Mouse (Mus musculus) kidney, embryonic 16.5 days (tissue): ENCODE data around the gene AC109138.7. TPM values are rescaled to one million over a fixed set of nuclear protein-coding genes. Genes with fewer than 3 reads are reported as not detected.
A peak's percentile ranks its signal among the peaks of the same experiment; 100 is the strongest.

Experiments
- ATAC-seq: fragments of 200-750 bp; cut with Nextera tagmentation; 2 replicates; pipeline ENCODE4 v1.8.0; 2017; ENCODE audit warnings: moderate TSS enrichment; ENCODE audit not compliant: low FRiP score, low TSS enrichment
- H3K27ac ChIP-seq: fragments of 300-500 bp; sonication (generic); 2 replicates; pipeline ENCODE4 v1.5.1; 2014; ENCODE audit warnings: low read length
- H3K27me3 ChIP-seq: fragments of 300-500 bp; sonication (generic); 2 replicates; pipeline ENCODE4 v1.6.1; 2014; ENCODE audit warnings: low read length, control low read depth, mixed read lengths; ENCODE audit not compliant: insufficient read depth
- H3K36me3 ChIP-seq: fragments of 300-500 bp; sonication (generic); 2 replicates; pipeline ENCODE4 v1.6.1; 2014; ENCODE audit warnings: low read length, control low read depth, mixed read lengths; ENCODE audit not compliant: insufficient read depth
- H3K4me1 ChIP-seq: fragments of 300-500 bp; sonication (generic); 2 replicates; pipeline ENCODE4 v1.6.1; 2014; ENCODE audit warnings: low read length, control low read depth, mixed read lengths; ENCODE audit not compliant: insufficient read depth
- H3K4me2 ChIP-seq: fragments of 300-500 bp; sonication (generic); replicated peaks from 2 replicates; pipeline ENCODE4 v1.6.1; 2014; ENCODE audit warnings: low read depth, low read length
- H3K4me3 ChIP-seq: fragments of 300-500 bp; sonication (generic); 2 replicates; pipeline ENCODE4 v1.5.1; 2014; ENCODE audit warnings: mild to moderate bottlenecking, low read length
- H3K9ac ChIP-seq: fragments of 300-500 bp; sonication (generic); replicated peaks from 2 replicates; pipeline ENCODE4 v1.6.1; 2014; ENCODE audit warnings: low read length
- H3K9me3 ChIP-seq: fragments of 300-500 bp; sonication (generic); 2 replicates; pipeline ENCODE4 v1.6.1; 2016; ENCODE audit warnings: low read length, control low read depth
- WGBS: fragments of 180-500 bp; shearing (Covaris S2); extraction: QIAGEN DNeasy Blood & Tissue Kit; methylation state at CpG from one replicate; pipeline ENCODE4 v1.1.7; 2014; 5-methylcytosine and 5-hydroxymethylcytosine counted together
- polyA plus RNA-seq: library from polyadenylated mRNA; unstranded; fragments of >200 nt; fragmentation: Nextera tagmentation; extraction: Ambion mirVana; gene quantifications from 2 replicates; pipeline ENCODE4 v1.2.1, GENCODE M21; 2015

Gene AC109138.7
- polyA plus RNA-seq, 1 experiment from 2014 or later = not detected

- Histone ChIP-seq H3K27ac (no peak overlapping the region), H3K9me3 (no peaks in the 10 kb centered on the region), H3K4me3 (no peak overlapping the region), H3K9ac (no peak overlapping the region), H3K4me1 (peaks cover 38% of the 10 kb centered on the region), H3K4me2 (no peak overlapping the region), H3K27me3 (no peaks in the 10 kb centered on the region), H3K36me3 (no peaks in the 10 kb centered on the region)
- WGBS = 68% methylated on average over 5 of the region's 5 CpGs
- ATAC-seq = no peak
Observed at GRCm38 (mm10) chr19:4227446-4227845, 13.3 kb downstream of the AC109138.7 start.

GRCm38 (mm10) chr19:4227894-4228678 lies 13.9 kb downstream of the AC109138.7 start:
- H3K27me3 ChIP-seq = no peaks in the 10 kb centered on the region
- no peaks in the 10 kb centered on the region for H3K36me3 ChIP-seq
- no peak overlapping the region for H3K4me2 ChIP-seq
- no peaks in the 10 kb centered on the region for H3K9me3 ChIP-seq
- H3K9ac ChIP-seq = peak overlapping the region; percentile 22; the same call in 1 of the 2 replicates
- 16% methylated on average over 8 of the region's 8 CpGs for WGBS
- no peak overlapping the region for H3K4me3 ChIP-seq
- H3K27ac ChIP-seq = no peak overlapping the region
- peak; percentile 36 for ATAC-seq
- peaks cover 34% of the 10 kb centered on the region for H3K4me1 ChIP-seq

- Histone ChIP-seq H3K4me1 (peaks cover 34% of the 10 kb centered on the region), H3K36me3 (no peaks in the 10 kb centered on the region), H3K4me3 (no peak overlapping the region), H3K9ac (no peak overlapping the region), H3K4me2 (no peak overlapping the region), H3K9me3 (no peaks in the 10 kb centered on the region), H3K27me3 (no peaks in the 10 kb centered on the region), H3K27ac (no peak overlapping the region)
- no peak for ATAC-seq
- WGBS = 76% methylated on average over 4 of the region's 4 CpGs
Observed at GRCm38 (mm10) chr19:4228891-4229290, 14.7 kb downstream of the AC109138.7 start.

GRCm38 (mm10) chr19:4229451-4230076 lies 15.4 kb downstream of the AC109138.7 start:
- peak; percentile 35; the same call in 1 of the 2 replicates for ATAC-seq
- Histone ChIP-seq H3K4me2 (no peak overlapping the region), H3K9ac (peak overlapping the region; percentile 47; the same call in 1 of the 2 replicates), H3K4me1 (peaks cover 34% of the 10 kb centered on the region), H3K4me3 (no peak overlapping the region), H3K27me3 (no peaks in the 10 kb centered on the region), H3K27ac (peak overlapping the region; percentile 35; the same call in 1 of the 2 replicates), H3K36me3 (no peaks in the 10 kb centered on the region), H3K9me3 (no peaks in the 10 kb centered on the region)
- 15% methylated on average over 6 of the region's 9 CpGs for WGBS

GRCm38 (mm10) chr19:4230415-4230814 lies 16.3 kb downstream of the AC109138.7 start:
- no peak for ATAC-seq
- Histone ChIP-seq H3K9ac (0 out of 2 replicates have a peak overlapping the region, but pooled peaks have one; percentile 47), H3K4me2 (no peak overlapping the region), H3K27me3 (no peaks in the 10 kb centered on the region), H3K27ac (peak overlapping the region; percentile 35; the same call in 1 of the 2 replicates), H3K36me3 (no peaks in the 10 kb centered on the region), H3K4me3 (no peak overlapping the region), H3K4me1 (peaks cover 34% of the 10 kb centered on the region), H3K9me3 (no peaks in the 10 kb centered on the region)
- WGBS = 40% methylated on average over 8 of the region's 8 CpGs

GRCm38 (mm10) chr19:4231253-4232185 lies 17.4 kb downstream of the AC109138.7 start, which contains the start of gene Pold4:
TSS of gene Pold4 (plus strand) at chr19:4231899.
- Histone ChIP-seq H3K36me3 (no peaks in the 10 kb centered on the region), H3K27ac (peak within 1 kb of the TSS; percentile 93), H3K4me3 (peak within 1 kb of the TSS; percentile 54), H3K9ac (peak within 1 kb of the TSS; percentile 75), H3K27me3 (no peaks in the 10 kb centered on the region), H3K4me1 (peaks cover 34% of the 10 kb centered on the region), H3K4me2 (peak within 1 kb of the TSS; percentile 85), H3K9me3 (no peaks in the 10 kb centered on the region)
- 10% methylated on average over 26 of the region's 26 CpGs for WGBS
- peak; percentile 83 for ATAC-seq

- Histone ChIP-seq H3K27ac (peak overlapping the region; percentile 92), H3K4me1 (peaks cover 34% of the 10 kb centered on the region), H3K27me3 (no peaks in the 10 kb centered on the region), H3K9me3 (no peaks in the 10 kb centered on the region), H3K4me3 (peak overlapping the region; percentile 54), H3K36me3 (no peaks in the 10 kb centered on the region), H3K4me2 (peak overlapping the region; percentile 85), H3K9ac (peak overlapping the region; percentile 75)
- no peak for ATAC-seq
- WGBS = 36% methylated on average over 2 of the region's 2 CpGs
Observed at GRCm38 (mm10) chr19:4232186-4232572, 18.0 kb downstream of the AC109138.7 start.

GRCm38 (mm10) chr19:4232651-4233050 lies 18.5 kb downstream of the AC109138.7 start:
- no peaks in the 10 kb centered on the region for H3K27me3 ChIP-seq
- WGBS = 83% methylated on average over 7 of the region's 7 CpGs
- peak overlapping the region; percentile 54 for H3K4me3 ChIP-seq
- H3K4me1 ChIP-seq = peaks cover 34% of the 10 kb centered on the region
- H3K36me3 ChIP-seq = no peaks in the 10 kb centered on the region
- peak overlapping the region; percentile 85 for H3K4me2 ChIP-seq
- no peaks in the 10 kb centered on the region for H3K9me3 ChIP-seq
- ATAC-seq = no peak
- peak overlapping the region; percentile 92; the same call in 1 of the 2 replicates for H3K27ac ChIP-seq
- H3K9ac ChIP-seq = peak overlapping the region; percentile 75

GRCm38 (mm10) chr19:4234548-4234947 lies 20.4 kb downstream of the AC109138.7 start:
- Histone ChIP-seq H3K4me2 (no peak overlapping the region), H3K4me1 (peaks cover 29% of the 10 kb centered on the region), H3K9ac (no peak overlapping the region), H3K36me3 (no peaks in the 10 kb centered on the region), H3K9me3 (no peaks in the 10 kb centered on the region), H3K4me3 (no peak overlapping the region), H3K27me3 (no peaks in the 10 kb centered on the region), H3K27ac (no peak overlapping the region)
- 81% methylated on average over 4 of the region's 4 CpGs for WGBS
- ATAC-seq = no peak
